Mouse (Mus musculus) kidney, adult 2 months (tissue): ENCODE measurements around the gene Cxadr. TPM values are rescaled to one million over a fixed set of nuclear protein-coding genes. Genes with fewer than 3 reads are reported as not detected.

Experiments used
- DNase-seq: peaks from one replicate; pipeline ENCODE4 v3.0.0; 2021
- H3K27ac ChIP-seq: fragments of 200-500 bp; 2 replicates; pipeline ENCODE4 v1.5.1; 2012; ENCODE audit warnings: low read depth, low read length, control low read depth, inconsistent platforms; ENCODE audit not compliant: insufficient read depth
- H3K27me3 ChIP-seq: fragments of 200-500 bp; replicated peaks from 2 replicates; pipeline ENCODE4 v1.6.1; 2012; ENCODE audit warnings: mild to moderate bottlenecking, moderate library complexity, low read length, inconsistent platforms; ENCODE audit not compliant: control insufficient read depth, insufficient read depth
- H3K36me3 ChIP-seq: fragments of 200-500 bp; 2 replicates; pipeline ENCODE4 v1.6.1; 2012; ENCODE audit warnings: mild to moderate bottlenecking, moderate library complexity, low read length, inconsistent platforms; ENCODE audit not compliant: control insufficient read depth, insufficient read depth
- H3K4me1 ChIP-seq: fragments of 200-500 bp; 2 replicates; pipeline ENCODE4 v1.6.1; 2011; ENCODE audit warnings: low read length; ENCODE audit not compliant: control insufficient read depth, insufficient read depth
- H3K4me3 ChIP-seq: fragments of 200-500 bp; 2 replicates; pipeline ENCODE4 v1.5.1; 2011; ENCODE audit warnings: mild to moderate bottlenecking, low read depth, low read length, control low read depth; ENCODE audit not compliant: insufficient read depth
- CTCF ChIP-seq: fragments of 200-500 bp; conservative IDR thresholded peaks from 2 replicates; pipeline ENCODE4 v1.5.1; 2011; ENCODE audit warnings: low read depth, mild to moderate bottlenecking, control low read depth, low read length, moderate library complexity, mixed read lengths; ENCODE audit not compliant: insufficient read depth, insufficient read length
- POLR2A ChIP-seq: fragments of 200-500 bp; IDR thresholded peaks from one replicate; pipeline ENCODE4 v1.6.1; 2011; ENCODE audit warnings: low read depth, low read length, control low read depth
- WGBS: fragments of 180-500 bp; shearing (Covaris S2); methylation state at CpG from one replicate; pipeline ENCODE4 v1.1.7; 2018; 5-methylcytosine and 5-hydroxymethylcytosine counted together
- polyA plus RNA-seq: library from polyadenylated mRNA; depleted of rRNA; stranded (reverse); fragments of >200 nt; gene quantifications from 2 replicates; pipeline ENCODE4 v1.2.3, GENCODE M21; 2012

Cxadr gene
- polyA plus RNA-seq, 1 experiment, result 15.9 TPM

- DNase-seq, result no peak
- 64% methylated on average over 11 of the region's 11 CpGs for WGBS
Measured at GRCm38 (mm10) chr16:78265826-78266225, 35.5 kb upstream of the Cxadr start.

GRCm38 (mm10) chr16:78267453-78267852, 33.8 kb upstream of the Cxadr start:
- Histone ChIP-seq H3K36me3 (no peaks in the 10 kb centered on the region), H3K4me3 (no peak overlapping the region), H3K4me1 (peaks cover 3% of the 10 kb centered on the region; the same call in 1 of the 2 replicates), H3K27me3 (no peaks in the 10 kb centered on the region), H3K27ac (no peak overlapping the region)
- no peak for DNase-seq
- TF ChIP-seq POLR2A, result no peak
- no peak for TF ChIP-seq CTCF

More at GRCm38 (mm10) chr16:78265826-78266225, 35.5 kb upstream of the Cxadr start:
- H3K27me3 ChIP-seq, result no peaks in the 10 kb centered on the region
- no peaks in the 10 kb centered on the region for H3K36me3 ChIP-seq
- TF ChIP-seq POLR2A, result no peak
- TF ChIP-seq CTCF, result no peak
- H3K4me1 ChIP-seq, result peaks cover 3% of the 10 kb centered on the region; the same call in 1 of the 2 replicates
- H3K27ac ChIP-seq, result no peak overlapping the region
- no peak overlapping the region for H3K4me3 ChIP-seq

- WGBS, result 46% methylated on average over 3 of the region's 3 CpGs
- H3K4me3 ChIP-seq, result no peak overlapping the region
- H3K4me1 ChIP-seq, result peaks cover 3% of the 10 kb centered on the region; the same call in 1 of the 2 replicates
- no peak overlapping the region for H3K27ac ChIP-seq
- H3K36me3 ChIP-seq, result no peaks in the 10 kb centered on the region
- no peaks in the 10 kb centered on the region for H3K27me3 ChIP-seq
- TF ChIP-seq CTCF (no peak), POLR2A (no peak)
- DNase-seq, result no peak
Measured at GRCm38 (mm10) chr16:78268167-78268566, 33.1 kb upstream of the Cxadr start.

GRCm38 (mm10) chr16:78274825-78275455, 26.3 kb upstream of the Cxadr start:
- TF ChIP-seq POLR2A, result no peak
- TF ChIP-seq CTCF, result no peak
- H3K4me1 ChIP-seq, result no peaks in the 10 kb centered on the region
- no peak overlapping the region for H3K27ac ChIP-seq
- 74% methylated on average over 9 of the region's 9 CpGs for WGBS
- H3K36me3 ChIP-seq, result no peaks in the 10 kb centered on the region
- no peak overlapping the region for H3K4me3 ChIP-seq
- DNase-seq, result no peak
- H3K27me3 ChIP-seq, result no peaks in the 10 kb centered on the region

GRCm38 (mm10) chr16:78277567-78277966, 23.7 kb upstream of the Cxadr start:
- DNase-seq, result no peak
- no peaks in the 10 kb centered on the region for H3K27me3 ChIP-seq
- H3K4me3 ChIP-seq, result no peak overlapping the region
- WGBS, result 54% methylated on average over 4 of the region's 4 CpGs
- TF ChIP-seq CTCF (no peak), POLR2A (no peak)
- H3K36me3 ChIP-seq, result no peaks in the 10 kb centered on the region
- H3K27ac ChIP-seq, result no peak overlapping the region
- no peaks in the 10 kb centered on the region for H3K4me1 ChIP-seq

- WGBS, result 84% methylated on average over 5 of the region's 5 CpGs
- DNase-seq, result no peak
Measured at GRCm38 (mm10) chr16:78280093-78280881, 21.0 kb upstream of the Cxadr start.

GRCm38 (mm10) chr16:78283231-78283630, 18.1 kb upstream of the Cxadr start:
- DNase-seq, result no peak
- TF ChIP-seq CTCF (no peak), POLR2A (no peak)
- Histone ChIP-seq H3K4me1 (no peaks in the 10 kb centered on the region), H3K27me3 (no peaks in the 10 kb centered on the region), H3K4me3 (no peak overlapping the region), H3K27ac (no peak overlapping the region), H3K36me3 (no peaks in the 10 kb centered on the region)
- 43% methylated on average over 5 of the region's 5 CpGs for WGBS

More at GRCm38 (mm10) chr16:78280093-78280881, 21.0 kb upstream of the Cxadr start:
- Histone ChIP-seq H3K27me3 (no peaks in the 10 kb centered on the region), H3K4me3 (no peak overlapping the region), H3K4me1 (no peaks in the 10 kb centered on the region), H3K27ac (no peak overlapping the region), H3K36me3 (no peaks in the 10 kb centered on the region)
- TF ChIP-seq POLR2A (no peak), CTCF (no peak)
